Mouse (Mus musculus) adrenal gland, adult 2 months (tissue): ENCODE data around the gene Zfp277. TPM values are rescaled to one million over a fixed set of nuclear protein-coding genes. Genes with fewer than 3 reads are reported as not detected.

Experiments
- DNase-seq: peaks from one replicate; pipeline ENCODE4 v3.0.0; 2021
- polyA plus RNA-seq: library from polyadenylated mRNA; depleted of rRNA; stranded (reverse); fragments of >200 nt; gene quantifications from 2 replicates; pipeline ENCODE4 v1.2.3, GENCODE M21; 2012
- total RNA-seq, 2 experiments: library from RNA; stranded (reverse); gene quantifications; 2 replicates each; pipeline ENCODE4 v1.2.3; 2021

Gene Zfp277
- total and polyA plus RNA-seq, 3 experiments, result 2.1 to 16.3 (median 14.2) TPM

- DNase-seq, result no peak
These were observed 93.8 kb downstream of the Zfp277 start for GRCm38 (mm10) chr12:40351879-40352278.

GRCm38 (mm10) chr12:40348251-40348650 lies 97.5 kb downstream of the Zfp277 start:
- no peak for DNase-seq

- DNase-seq, result no peak
These were observed 98.5 kb downstream of the Zfp277 start for GRCm38 (mm10) chr12:40347060-40347698.

- DNase-seq, result no peak
These were observed 104.3 kb downstream of the Zfp277 start for GRCm38 (mm10) chr12:40341443-40341842.

GRCm38 (mm10) chr12:40335303-40335702 lies 110.4 kb downstream of the Zfp277 start:
- DNase-seq, result no peak

- no peak for DNase-seq
These were observed 114.2 kb downstream of the Zfp277 start for GRCm38 (mm10) chr12:40331467-40331866.

GRCm38 (mm10) chr12:40327012-40327660 lies 118.6 kb downstream of the Zfp277 start:
- no peak for DNase-seq

- DNase-seq, result no peak
These were observed 120.1 kb downstream of the Zfp277 start for GRCm38 (mm10) chr12:40325582-40325981.

- no peak for DNase-seq
These were observed 120.9 kb downstream of the Zfp277 start for GRCm38 (mm10) chr12:40324819-40325218.

- no peak for DNase-seq
These were observed 130.6 kb downstream of the Zfp277 start for GRCm38 (mm10) chr12:40315146-40315545.

- DNase-seq, result no peak
These were observed 141.7 kb downstream of the Zfp277 start for GRCm38 (mm10) chr12:40303960-40304359.

- no peak for DNase-seq
These were observed 147.1 kb downstream of the Zfp277 start for GRCm38 (mm10) chr12:40298636-40299035.

- DNase-seq, result no peak
These were observed 159.2 kb downstream of the Zfp277 start for GRCm38 (mm10) chr12:40286539-40286938.

- DNase-seq, result no peak
These were observed 164.9 kb downstream of the Zfp277 start for GRCm38 (mm10) chr12:40280596-40281325.

- DNase-seq, result no peak
These were observed 168.1 kb downstream of the Zfp277 start for GRCm38 (mm10) chr12:40277581-40277980.

- DNase-seq, result no peak
These were observed 170.8 kb downstream of the Zfp277 start for GRCm38 (mm10) chr12:40274931-40275330.

- no peak for DNase-seq
These were observed 172.4 kb downstream of the Zfp277 start for GRCm38 (mm10) chr12:40273339-40273738.

- DNase-seq, result no peak
These were observed 173.0 kb downstream of the Zfp277 start for GRCm38 (mm10) chr12:40272710-40273109.

GRCm38 (mm10) chr12:40268313-40268712 lies 177.4 kb downstream of the Zfp277 start:
- DNase-seq, result no peak
